Mouse (Mus musculus) left cerebral cortex, adult 8-10 months (tissue): ENCODE measurements around the gene Stkld1. TPM values are rescaled to one million over a fixed set of nuclear protein-coding genes. Genes with fewer than 3 reads are reported as not detected.
A peak's percentile ranks its signal among the peaks of the same experiment; 100 is the strongest.
"Not testable (repeated sequence)": the region's sequence is repeated elsewhere in the genome, so short reads cannot be mapped to it uniquely, and the experiment has no call there.

Source experiments
- DNase-seq, 2 experiments: peaks; one replicate each; pipeline ENCODE4 v3.0.0; 2022; ENCODE audit warnings: low spot score in 2 of 2
- total RNA-seq, 4 experiments: library from RNA; stranded (reverse); gene quantifications; 2 replicates each; pipeline ENCODE4 v1.2.4; 2022

The Stkld1 gene
- total RNA-seq: under 1 TPM in 2 of 4 experiments, not detected in 2; 0.16 to 0.42 TPM

DNA sequence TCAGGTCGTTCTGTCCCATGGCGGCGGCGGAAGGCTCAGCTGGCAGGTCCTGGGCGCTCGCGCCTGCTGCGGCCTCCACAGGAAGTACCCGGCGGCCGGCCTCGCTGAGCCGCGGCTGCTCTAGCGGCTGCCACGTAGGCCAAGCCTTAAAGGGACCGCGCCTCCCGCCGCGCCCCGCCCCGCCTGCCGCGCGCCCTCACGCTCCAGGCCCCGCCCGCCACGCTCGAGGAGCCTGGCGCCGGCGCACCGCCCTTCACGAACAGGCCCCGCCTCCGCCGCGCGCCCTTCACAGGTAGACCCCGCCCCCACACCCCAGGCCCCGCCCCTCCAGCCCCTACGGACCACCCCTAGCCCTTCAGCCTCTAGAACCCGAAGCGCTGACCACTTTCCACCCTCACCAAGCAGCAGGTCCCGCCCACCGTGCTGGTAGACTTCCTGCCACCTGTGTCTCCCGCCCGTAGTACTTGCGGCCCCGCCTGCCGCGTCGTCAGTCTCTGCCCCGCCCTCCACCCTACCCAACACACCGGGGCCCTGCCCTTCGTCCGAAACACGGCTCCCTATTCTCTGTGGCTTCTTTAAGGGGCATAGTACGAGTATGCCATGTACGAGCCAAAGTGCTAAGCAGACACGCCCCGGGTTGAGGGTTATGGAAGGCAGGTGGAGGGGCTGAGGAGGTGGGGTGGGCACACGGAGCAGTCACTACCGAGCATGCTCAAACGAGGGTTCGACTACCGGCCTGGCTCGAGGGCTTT lies at the start of gene Stkld1, which contains the start of gene Surf4:
Stkld1 (plus strand) TSS at position 744 of the 752 bp plus-strand sequence.
Surf4 (minus strand) TSS at position 625 of the 752 bp plus-strand sequence.
- peak; percentile 78 to 93 for DNase-seq

DNA sequence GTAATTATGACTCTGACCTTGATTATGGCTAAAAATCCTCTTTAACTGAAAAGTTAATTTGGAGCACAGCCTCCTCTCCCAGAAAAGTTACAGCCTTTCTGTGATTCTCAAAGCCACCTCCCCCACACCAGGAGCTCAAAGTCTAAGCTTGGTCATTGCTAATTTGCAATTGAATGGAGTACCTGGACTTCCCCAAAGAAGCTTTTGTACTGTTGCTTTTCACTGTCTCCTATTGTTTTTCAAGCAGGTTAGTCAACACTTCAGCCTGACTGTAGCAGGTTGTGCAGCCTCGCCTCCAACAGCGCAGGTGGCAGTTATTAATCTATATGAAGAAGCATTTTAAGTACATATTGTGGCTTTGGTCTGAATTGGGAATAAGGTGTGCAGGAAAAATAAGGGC lies 48.3 kb upstream of the Stkld1 start:
- not testable (repeated sequence) for DNase-seq

DNA sequence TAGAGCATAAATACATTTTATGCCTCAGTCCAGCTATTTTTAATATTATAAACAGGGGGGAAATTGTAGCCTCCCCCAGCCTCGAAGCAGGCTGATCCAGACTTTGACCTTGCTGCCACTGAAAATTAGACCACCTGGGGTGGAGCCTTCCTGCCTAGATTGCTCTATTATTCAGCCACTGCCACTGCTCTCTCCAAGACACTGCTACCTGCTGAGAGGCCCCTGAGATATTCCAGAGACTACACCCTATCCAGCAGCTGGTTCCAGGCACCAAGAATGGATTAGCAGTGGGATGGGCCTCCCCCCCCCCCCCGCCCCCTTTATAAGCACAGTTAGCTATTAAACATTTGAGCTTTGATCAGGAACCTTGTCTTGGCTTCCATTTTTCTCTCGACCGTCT lies 47.7 kb upstream of the Stkld1 start:
- not testable (repeated sequence) for DNase-seq

GRCm38 (mm10) chr2:26895898-26896297 lies 37.9 kb upstream of the Stkld1 start:
- no peak for DNase-seq

DNA sequence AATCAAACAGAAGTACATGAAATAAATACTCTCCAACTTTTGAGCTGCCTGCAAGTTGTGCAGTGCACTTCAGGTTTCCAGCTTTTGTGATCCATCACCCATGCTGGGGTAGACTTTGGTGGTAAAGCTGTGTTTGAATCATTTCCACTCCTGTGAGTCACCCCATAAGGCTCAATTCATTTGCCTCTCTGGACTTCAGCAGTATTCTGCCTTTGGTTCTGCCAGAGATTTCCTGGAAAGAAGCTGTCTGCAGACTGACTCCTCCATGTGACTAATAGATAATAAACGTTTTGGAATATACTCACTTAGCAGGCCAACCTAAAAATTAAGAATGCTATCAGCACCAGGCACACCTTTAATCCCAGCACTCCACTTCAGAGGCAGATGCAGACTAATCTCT lies 33.1 kb upstream of the Stkld1 start:
- DNase-seq: no peak

GRCm38 (mm10) chr2:26901834-26902400 lies 31.9 kb upstream of the Stkld1 start:
- DNase-seq: no peak

- peak; percentile 82 to 97 for DNase-seq
Observed at GRCm38 (mm10) chr2:26902467-26903220, 31.2 kb upstream of the Stkld1 start, which contains the start of gene Surf6. TSS of gene Surf6 (minus strand) at chr2:26902879.

DNA sequence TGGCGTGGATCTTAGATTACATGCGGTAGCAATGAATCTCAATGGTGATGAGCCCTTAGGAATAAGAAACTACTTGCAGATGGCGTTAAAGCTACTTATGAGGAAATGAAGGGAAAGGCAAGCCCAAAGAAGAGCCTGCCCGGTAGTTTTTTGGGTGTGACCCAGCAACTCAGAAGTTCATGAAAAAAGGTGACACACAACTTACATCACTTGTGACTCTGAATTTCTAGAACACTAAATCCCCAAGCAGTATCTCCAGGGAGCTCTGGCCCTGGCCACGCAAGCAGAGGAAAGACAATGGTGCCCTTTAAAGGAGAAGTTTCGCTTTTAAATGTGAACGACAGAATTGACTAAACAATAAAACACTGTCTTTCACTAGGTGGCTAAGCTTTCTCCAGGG lies 30.5 kb upstream of the Stkld1 start:
- DNase-seq: no peak

DNA sequence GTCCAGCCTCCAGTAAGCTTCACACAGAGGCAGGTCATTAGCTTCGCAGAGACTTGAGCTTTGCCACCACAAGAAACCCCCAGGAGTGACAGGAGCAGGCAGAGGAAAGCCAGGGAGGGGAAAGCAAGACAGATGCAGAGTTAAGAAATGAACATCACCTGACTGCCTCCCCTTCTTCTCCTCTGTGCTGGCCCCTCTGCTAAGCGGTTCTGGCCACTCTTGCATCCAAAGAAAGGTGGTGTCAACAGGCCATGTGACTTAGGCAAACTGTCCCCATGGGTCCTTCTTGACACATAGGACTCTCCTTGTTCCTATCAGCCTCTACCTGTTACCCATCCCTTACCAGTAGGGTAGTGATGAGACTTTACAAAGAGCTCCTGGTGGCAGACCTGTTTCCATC lies 27.9 kb upstream of the Stkld1 start:
- DNase-seq: no peak

GRCm38 (mm10) chr2:26906431-26906830 lies 27.4 kb upstream of the Stkld1 start:
- DNase-seq: no peak

DNA sequence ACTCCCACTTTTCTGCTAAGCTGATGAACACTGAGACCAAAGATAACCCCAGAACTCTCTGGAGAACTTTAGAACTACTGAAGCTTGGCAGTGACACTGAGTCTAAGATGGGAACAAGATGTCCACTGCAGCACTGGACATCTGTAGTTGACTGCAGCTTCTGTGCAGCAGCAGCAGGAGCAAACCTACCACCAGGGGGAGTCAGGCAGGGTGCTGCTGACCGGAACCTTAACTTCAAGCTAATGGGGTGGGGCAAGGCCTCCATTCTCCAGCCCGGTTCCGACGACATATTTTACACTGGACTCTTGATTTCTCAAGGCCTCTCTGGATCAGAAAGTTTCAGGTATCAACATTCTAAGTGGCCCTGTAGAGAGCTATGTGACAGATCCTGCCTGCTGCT lies 26.7 kb upstream of the Stkld1 start:
- no peak for DNase-seq

DNA sequence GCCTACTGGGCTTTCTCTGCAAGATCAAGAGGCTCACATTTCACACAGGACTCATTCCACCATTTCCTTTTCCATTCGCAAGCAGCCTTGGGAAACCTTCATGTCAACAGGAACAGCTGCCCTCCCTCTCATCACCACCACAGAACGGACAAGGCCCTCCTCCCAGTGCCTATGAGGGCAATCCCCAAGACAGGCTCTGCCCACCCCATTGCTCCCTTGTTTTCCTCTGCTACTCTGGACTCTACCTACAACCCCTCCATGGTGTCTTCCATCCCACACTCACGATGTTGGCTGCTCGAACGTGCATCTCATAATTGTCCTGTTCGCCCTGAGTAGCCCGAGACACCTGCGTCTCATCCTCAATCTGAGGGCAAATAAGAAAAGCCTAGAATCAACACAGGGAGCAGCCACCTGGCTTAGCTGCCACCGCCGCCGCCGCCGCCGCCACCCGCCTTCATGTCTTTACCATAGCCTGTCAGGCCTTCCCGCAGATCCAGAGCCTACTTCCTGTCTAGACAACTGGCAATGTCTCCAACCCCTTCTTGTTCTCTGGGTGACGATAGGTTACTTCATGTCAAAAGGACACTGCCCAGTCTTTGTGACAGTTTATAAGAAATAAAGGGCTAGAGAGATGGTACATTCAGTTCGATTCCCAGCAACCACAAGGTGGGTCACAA lies 25.0 kb upstream of the Stkld1 start:
- DNase-seq: peak in 1 of 2 experiments; percentile 4

- DNase-seq: no peak
Observed at GRCm38 (mm10) chr2:26909387-26909784, 24.5 kb upstream of the Stkld1 start.

- DNase-seq: peak; percentile 99 to 100
Observed at GRCm38 (mm10) chr2:26910124-26910993, 23.5 kb upstream of the Stkld1 start, which contains the start of the genes Med22 and Rpl7a. TSS of gene Med22 (minus strand) at chr2:26910677. TSS of gene Rpl7a (plus strand) at chr2:26910764.

DNA sequence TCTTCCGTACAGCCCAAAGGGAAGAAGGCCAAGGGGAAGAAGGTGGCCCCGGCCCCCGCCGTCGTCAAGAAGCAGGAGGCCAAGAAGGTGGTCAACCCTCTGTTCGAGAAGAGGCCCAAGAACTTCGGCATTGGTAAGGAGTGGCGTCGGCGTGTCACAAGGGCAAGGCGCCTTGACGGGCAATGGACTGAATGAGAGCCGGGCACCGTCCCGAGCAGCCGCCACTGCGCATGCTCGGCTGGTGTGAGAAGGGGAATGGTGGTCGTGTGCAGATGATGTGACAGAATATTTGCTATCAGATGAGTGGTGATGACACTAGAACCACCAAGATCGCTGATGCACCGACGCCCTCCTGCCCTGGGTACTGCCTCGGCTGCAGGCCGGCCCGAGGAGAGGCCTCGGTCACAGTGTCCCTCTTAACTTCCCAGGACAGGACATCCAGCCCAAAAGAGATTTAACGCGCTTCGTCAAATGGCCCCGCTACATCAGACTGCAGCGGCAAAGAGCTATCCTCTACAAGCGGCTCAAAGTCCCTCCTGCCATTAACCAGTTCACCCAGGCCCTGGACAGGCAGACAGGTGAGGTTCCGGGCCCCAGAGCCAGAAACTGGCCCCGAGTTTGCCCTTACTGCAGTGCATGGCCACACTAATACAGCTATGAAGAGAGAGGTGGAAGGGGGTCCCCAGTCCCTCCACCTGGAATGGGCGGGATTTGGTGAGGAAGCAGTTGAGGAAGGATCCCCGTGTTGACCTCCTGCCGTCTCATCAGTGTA lies 22.7 kb upstream of the Stkld1 start:
- DNase-seq: peak in 1 of 2 experiments; percentile 46

- no peak for DNase-seq
Observed at GRCm38 (mm10) chr2:26912253-26912770, 21.5 kb upstream of the Stkld1 start.

DNA sequence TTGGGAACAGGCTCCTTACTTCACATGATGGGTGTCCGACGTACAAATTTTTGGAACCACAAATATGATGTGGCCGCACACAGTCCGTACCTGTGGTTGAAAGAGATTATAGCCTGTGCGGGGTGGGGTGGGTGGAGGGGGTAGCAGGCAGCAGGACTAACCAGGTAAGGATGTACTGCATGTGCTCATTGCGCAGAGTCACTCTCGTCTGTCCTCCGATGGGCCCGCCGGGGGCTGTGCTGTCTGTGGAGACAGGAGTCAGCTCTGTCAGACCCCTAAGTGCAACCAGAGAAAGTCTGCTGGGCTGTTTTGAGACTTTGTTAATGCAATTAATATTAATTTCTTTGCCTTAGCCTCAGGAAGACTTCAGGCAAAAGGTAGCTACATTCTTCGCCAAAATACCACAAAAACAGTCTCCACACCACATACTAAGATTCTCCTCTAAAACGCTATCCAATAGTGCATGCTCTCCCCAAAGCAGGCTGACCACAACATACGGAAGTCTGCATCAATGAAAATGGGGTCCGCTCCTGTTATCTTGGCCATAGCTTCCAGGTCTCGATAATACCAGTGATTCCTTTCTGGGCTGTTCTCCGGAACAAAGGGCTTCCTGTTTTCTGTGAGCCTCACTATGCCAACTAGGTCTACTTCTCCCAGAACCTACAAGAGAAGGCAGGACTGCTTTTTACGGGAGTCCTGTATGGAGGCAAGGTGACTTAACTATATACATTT lies 20.3 kb upstream of the Stkld1 start:
- DNase-seq: no peak

DNA sequence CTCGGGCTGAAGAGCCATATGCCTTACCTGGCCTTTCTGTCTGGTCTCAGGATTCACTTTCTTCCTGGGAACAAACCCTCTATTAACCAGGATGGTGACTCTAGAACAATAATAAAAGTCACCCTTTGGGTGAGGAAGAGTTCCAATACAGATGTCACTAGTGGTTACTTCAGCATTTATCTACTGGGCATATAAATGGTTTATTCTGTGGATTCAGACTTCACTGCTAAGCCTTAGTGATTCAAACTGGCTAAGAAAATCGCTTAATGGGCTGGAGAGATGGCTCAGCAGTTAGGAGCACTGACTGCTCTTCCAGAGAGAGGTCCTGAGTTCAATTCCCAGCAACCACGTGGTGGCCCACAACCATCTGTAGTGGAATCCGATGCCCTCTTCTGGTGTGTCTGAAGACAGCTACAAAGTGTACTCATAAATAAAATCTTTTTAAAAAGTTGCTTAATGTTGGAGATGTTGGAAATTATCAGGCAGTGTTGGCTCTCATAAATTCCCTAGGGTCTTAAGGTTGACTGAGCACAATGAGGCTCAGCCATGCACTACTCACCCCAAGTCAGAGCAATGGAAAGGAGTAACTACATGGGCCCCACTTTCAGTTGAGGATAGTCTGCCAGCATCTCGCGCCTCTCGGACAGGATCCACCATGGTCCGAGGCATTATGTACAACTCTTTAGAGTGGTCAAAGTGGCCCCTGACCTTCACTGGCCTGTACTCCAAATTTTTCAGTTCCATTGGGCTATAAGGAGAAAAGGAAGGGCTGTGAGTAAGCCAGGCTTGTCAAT lies 19.5 kb upstream of the Stkld1 start:
- DNase-seq: no peak
